1 mouse cellular context compared by ENCODE assay signal in genomic region chr2:77945596-77946485, GRCm38 (mm10).
TF ChIP-seq lines count a peak whose summit lies in the region.

Gene Cwc22, minus strand, starts transcription at chr2:77946375.

TF ChIP-seq in CH12.LX, 34 proteins besides CTCF, POLR2A, EP300 and RAD21 (continued from another document):
- TF ChIP-seq KAT2A (IDR thresholded peaks at IDR 0.05; ENCODE audit: insufficient replicate concordance, low read length) (peak; percentile 99), TCF12 (IDR thresholded peaks at IDR 0.05; ENCODE audit: low read depth, low read length) (peak; percentile 58; the same call in 1 of the 2 replicates), CHD1 (IDR thresholded peaks at IDR 0.05; ENCODE audit: low read depth, low read length) (no peak), NELFE (IDR thresholded peaks at IDR 0.05; ENCODE audit: low read depth, low read length) (peak; percentile 42; the same call in 1 of the 2 replicates), MAFK (IDR thresholded peaks at IDR 0.05; ENCODE audit: insufficient replicate concordance, low read length) (no peak), ZKSCAN1 (IDR thresholded peaks at IDR 0.05; ENCODE audit: borderline replicate concordance, low read depth, low read length) (no peak), PAX5 (IDR thresholded peaks at IDR 0.05; ENCODE audit: low read length) (no peak), RCOR1 (conservative IDR thresholded peaks at IDR 0.05; ENCODE audit: low read depth, low read length) (no peak), MYC (IDR thresholded peaks at IDR 0.05; ENCODE audit: low read depth, low read length) (peak; percentile 91), NRF1 (IDR thresholded peaks at IDR 0.05; ENCODE audit: low read depth, low read length) (peak; percentile 51; the same call in 1 of the 2 replicates), USF2 (conservative IDR thresholded peaks at IDR 0.05; ENCODE audit: low read depth, low read length) (no peak), ZNF384 (IDR thresholded peaks at IDR 0.05; ENCODE audit: low read depth, low read length) (no peak)
